Mouse (Mus musculus) spleen, adult 2 months (tissue): ENCODE results near the gene Hist1h2bb.

ENCODE experiments used
- CTCF ChIP-seq: fragments of 200-500 bp; IDR thresholded peaks from 2 replicates; pipeline ENCODE4 v1.5.1; 2011; ENCODE audit warnings: mild to moderate bottlenecking, inconsistent platforms; ENCODE audit not compliant: insufficient read depth, insufficient read length, insufficient replicate concordance; ENCODE audit errors: extremely low read depth
- POLR2A ChIP-seq: fragments of 200-500 bp; IDR thresholded peaks from 2 replicates; pipeline ENCODE4 v1.6.1; 2011; ENCODE audit warnings: low read depth, low read length, inconsistent platforms

DNA sequence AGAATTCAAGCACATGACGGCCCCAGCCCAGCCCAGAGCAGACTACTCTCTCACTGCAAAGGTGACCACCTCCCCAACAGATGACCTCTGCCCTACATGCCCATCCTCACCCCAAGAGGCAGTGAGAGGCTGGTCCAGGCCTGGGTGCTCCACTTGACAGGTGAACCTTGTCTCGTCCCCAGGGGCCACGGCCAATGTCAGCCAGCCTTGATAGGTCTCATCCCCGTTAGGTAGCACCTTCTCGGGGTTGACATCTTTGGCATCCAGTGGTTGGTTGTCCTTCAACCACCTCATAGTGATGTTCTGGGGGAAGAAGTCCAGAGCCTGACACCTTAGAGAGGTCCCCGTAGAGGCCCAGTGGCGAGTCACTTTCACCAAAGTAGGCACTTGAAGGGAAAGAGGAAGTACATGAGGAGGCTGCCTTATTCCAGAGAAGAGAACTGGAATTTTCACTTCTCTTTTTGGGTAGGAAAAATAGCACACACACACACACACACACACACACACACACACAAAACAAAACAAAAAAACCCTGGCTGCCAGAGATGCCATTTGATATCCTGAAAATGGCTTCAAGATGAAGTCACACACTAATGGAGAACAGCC lies 40.7 kb upstream of the Hist1h2bb start:
- TF ChIP-seq POLR2A, result no peak
- no peak for TF ChIP-seq CTCF
